Mouse (Mus musculus) embryonic facial prominence, embryonic 10.5 days (tissue): ENCODE measurements around the gene 4833420G17Rik. TPM values are rescaled to one million over a fixed set of nuclear protein-coding genes. Genes with fewer than 3 reads are reported as not detected.
"Not testable (repeated sequence)": the region's sequence is repeated elsewhere in the genome, so short reads cannot be mapped to it uniquely, and the experiment has no call there.

Experiments used
- DNase-seq: peaks from one replicate; pipeline ENCODE4 v3.0.0-alpha.2; 2017; ENCODE audit warnings: low spot score
- H3K27ac ChIP-seq: fragments of 300-500 bp; sonication (generic); replicated peaks from 2 replicates; pipeline ENCODE4 v1.5.1; 2016; ENCODE audit warnings: mild to moderate bottlenecking
- H3K27me3 ChIP-seq: fragments of 300-500 bp; sonication (generic); replicated peaks from 2 replicates; pipeline ENCODE4 v1.6.1; 2016; ENCODE audit warnings: low read depth, mild to moderate bottlenecking; ENCODE audit not compliant: poor library complexity, severe bottlenecking
- H3K36me3 ChIP-seq: fragments of 300-500 bp; sonication (generic); replicated peaks from 2 replicates; pipeline ENCODE4 v1.6.1; 2016; ENCODE audit warnings: mild to moderate bottlenecking, moderate library complexity
- H3K4me1 ChIP-seq: fragments of 300-500 bp; sonication (generic); 2 replicates; pipeline ENCODE4 v1.6.1; 2016
- H3K4me3 ChIP-seq: fragments of 300-500 bp; sonication (generic); 2 replicates; pipeline ENCODE4 v1.5.1; 2016; ENCODE audit warnings: mild to moderate bottlenecking, moderate library complexity
- H3K9me3 ChIP-seq: fragments of 300-500 bp; sonication (generic); 2 replicates; pipeline ENCODE4 v1.6.1; 2016; ENCODE audit warnings: mild to moderate bottlenecking
- WGBS: fragments of 180-500 bp; shearing (Covaris S2); methylation state at CpG from one replicate; pipeline ENCODE4 v1.1.7; 2016; 5-methylcytosine and 5-hydroxymethylcytosine counted together
- polyA plus RNA-seq: library from polyadenylated mRNA; unstranded; fragments of >200 nt; fragmentation: Nextera tagmentation; extraction: Ambion mirVana; gene quantifications from 2 replicates; pipeline ENCODE4 v1.2.1, GENCODE M21; 2016

The 4833420G17Rik gene
- polyA plus RNA-seq, 1 experiment from 2014 or later = 72.1 TPM

DNA sequence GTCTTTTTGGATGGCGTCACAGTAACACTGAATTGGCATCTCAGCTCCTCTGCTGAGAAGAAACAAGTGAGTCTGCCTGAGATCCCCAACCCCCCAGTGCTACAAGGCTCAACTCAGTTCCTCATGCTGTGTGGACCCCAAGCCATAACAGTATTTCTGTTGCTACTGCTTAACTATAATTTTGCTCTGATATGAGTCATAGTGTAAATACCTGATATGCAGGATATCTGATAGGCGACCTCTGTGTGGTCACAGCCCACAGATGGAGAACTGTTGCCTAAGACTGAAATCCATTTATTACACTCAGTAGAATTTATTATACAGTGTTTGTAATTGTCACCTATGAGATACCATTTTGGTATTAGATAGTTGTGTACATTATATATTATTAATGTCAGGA is 15.2 kb downstream of the 4833420G17Rik start:
- Histone ChIP-seq H3K27me3 (no peaks in the 10 kb centered on the region), H3K36me3 (peaks cover 99% of the 10 kb centered on the region), H3K4me1 (no peaks in the 10 kb centered on the region), H3K4me3 (no peak overlapping the region), H3K9me3 (no peaks in the 10 kb centered on the region), H3K27ac (no peak overlapping the region)
- 88% methylated on average over 2 of the region's 2 CpGs for WGBS
- DNase-seq = no peak

DNA sequence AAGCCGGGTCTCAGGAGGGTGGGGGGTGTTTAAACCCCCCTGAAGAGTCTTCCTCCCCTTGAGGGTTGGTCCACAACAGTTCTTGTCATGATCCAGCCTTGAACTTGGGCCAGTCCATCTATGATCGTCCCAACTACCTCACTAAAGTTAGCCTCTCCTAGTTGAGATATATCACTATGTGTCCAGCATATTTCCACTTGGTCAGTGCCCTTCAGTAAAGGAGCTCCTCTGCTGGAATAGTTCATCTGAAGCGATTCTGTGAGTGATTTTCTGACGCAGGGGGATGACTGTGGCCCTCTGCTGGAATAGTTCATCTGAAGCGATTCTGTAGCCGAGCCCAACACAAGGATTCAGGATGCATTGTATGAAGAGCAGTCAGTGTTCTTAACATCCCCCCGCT is 24.8 kb downstream of the 4833420G17Rik start:
- no peak overlapping the region for H3K27ac ChIP-seq
- peaks cover 18% of the 10 kb centered on the region for H3K9me3 ChIP-seq
- H3K4me3 ChIP-seq = no peak overlapping the region
- peak; percentile 13 for DNase-seq
- H3K4me1 ChIP-seq = no peaks in the 10 kb centered on the region
- H3K36me3 ChIP-seq = peaks cover 44% of the 10 kb centered on the region
- no peaks in the 10 kb centered on the region for H3K27me3 ChIP-seq
- WGBS = 67% methylated on average over 7 of the region's 7 CpGs

DNA sequence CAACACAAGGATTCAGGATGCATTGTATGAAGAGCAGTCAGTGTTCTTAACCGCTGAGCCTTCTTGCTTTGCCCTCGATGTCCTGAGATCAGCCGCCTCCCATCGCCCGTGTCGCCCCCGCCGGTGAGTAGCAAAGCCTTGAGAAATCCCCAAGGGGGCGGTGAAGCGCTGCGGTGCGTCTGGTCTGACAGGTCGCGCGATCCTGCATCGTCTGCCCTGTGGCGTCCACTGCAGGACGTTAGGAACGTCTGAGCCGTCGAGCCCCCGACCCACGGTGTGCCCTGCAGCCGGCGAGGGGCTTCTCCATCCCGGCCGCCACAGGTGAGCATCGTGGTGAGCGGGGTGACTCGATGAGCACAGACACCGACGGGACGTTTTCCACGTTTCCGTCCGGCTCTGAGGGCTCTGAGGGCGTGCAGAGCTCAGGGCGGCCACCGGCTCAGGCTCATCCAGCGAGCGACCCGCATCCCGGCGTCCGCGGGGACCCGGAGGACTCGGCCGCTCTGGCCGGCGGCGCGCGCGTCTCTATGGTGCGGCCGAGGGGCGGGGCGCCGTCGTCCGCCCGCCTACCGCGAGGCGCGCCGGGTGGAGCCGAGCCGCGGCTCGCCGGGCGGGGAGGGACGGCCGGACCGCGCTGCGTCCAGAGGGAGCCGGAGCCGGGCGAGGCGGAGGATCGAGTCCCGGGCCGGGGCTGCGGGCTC is 25.5 kb downstream of the 4833420G17Rik start, which contains the start of the genes Tmem267 and 3110070M22Rik:
Gene Tmem267, plus strand, starts transcription at position 160 of the 701 bp plus-strand sequence.
Gene 3110070M22Rik, minus strand, starts transcription at position 504 of the 701 bp plus-strand sequence.
- 77% methylated on average over 87 of the region's 87 CpGs for WGBS
- DNase-seq = peak; percentile 86
- H3K27ac ChIP-seq = no peak within 1 kb of the TSS
- H3K27me3 ChIP-seq = no peaks in the 10 kb centered on the region
- peaks cover 18% of the 10 kb centered on the region for H3K9me3 ChIP-seq
- peaks cover 38% of the 10 kb centered on the region for H3K36me3 ChIP-seq
- H3K4me1 ChIP-seq = no peaks in the 10 kb centered on the region
- no peak within 1 kb of the TSS for H3K4me3 ChIP-seq

DNA sequence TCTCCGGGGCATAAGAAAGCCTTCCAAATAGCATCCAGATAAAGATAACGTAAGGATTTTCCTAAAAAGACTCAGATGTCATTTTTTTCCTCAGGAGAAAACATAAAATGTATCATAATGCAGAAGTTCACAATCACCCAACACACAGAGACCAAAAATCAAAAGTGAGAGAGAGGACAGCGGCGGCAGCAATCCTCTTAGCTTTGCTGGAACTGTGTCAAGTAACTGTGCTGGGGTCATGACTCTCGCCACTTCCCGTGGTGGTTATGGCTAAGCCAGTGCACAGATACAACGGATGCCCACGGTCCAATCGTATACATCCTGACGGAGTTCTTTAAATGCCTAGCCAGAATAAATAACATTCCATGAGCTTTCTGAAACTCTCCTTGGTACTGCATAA is 29.5 kb downstream of the 4833420G17Rik start:
- H3K9me3 ChIP-seq = peaks cover 23% of the 10 kb centered on the region
- not testable (repeated sequence) for DNase-seq, H3K27ac ChIP-seq, H3K27me3 ChIP-seq, H3K4me3 ChIP-seq, H3K36me3 ChIP-seq, H3K4me1 ChIP-seq
- WGBS = 92% methylated on average over 10 of the region's 10 CpGs

DNA sequence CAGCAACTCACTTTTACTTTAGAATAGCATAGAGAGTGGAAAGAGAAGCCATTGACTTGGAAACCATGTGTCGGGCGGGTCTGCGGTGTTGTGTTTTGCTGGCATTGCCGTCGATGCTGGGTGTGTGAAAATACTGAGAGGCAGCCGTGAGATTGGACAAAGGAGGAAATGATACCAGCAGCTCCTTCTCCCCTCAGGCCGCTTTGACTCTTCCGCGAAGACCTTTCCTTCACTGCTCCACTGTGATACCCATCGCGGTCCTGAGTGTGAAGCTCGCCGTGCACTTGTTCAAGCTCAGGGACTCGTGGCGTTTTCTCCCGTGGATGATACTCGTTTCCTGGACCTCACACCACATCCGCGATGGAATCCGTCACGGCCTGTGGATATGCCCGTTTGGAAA is 32.4 kb downstream of the 4833420G17Rik start:
- H3K9me3 ChIP-seq = peaks cover 22% of the 10 kb centered on the region
- not testable (repeated sequence) for H3K4me1 ChIP-seq, H3K27ac ChIP-seq, DNase-seq, H3K36me3 ChIP-seq, H3K27me3 ChIP-seq, H3K4me3 ChIP-seq
- WGBS = 94% methylated on average over 13 of the region's 22 CpGs

Other genes starting within 250 kb of the 4833420G17Rik start
- 114 and 117 TPM in 2 replicates for gene Paip1, start 34.2 kb upstream of the 4833420G17Rik start, polyA plus RNA-seq
- 1.0 and 1.3 TPM in 2 replicates for gene Tmem267, start 25.3 kb downstream of the 4833420G17Rik start, polyA plus RNA-seq
- 0.86 and 1.3 TPM in 2 replicates for gene 3110070M22Rik, start 25.6 kb downstream of the 4833420G17Rik start, polyA plus RNA-seq
- 0.10 TPM in 1 of 2 replicates, not detected in the other for gene Ccl28, start 161.1 kb downstream of the 4833420G17Rik start, polyA plus RNA-seq
- gene Hmgcs1, start 227.6 kb downstream of the 4833420G17Rik start, polyA plus RNA-seq = 245 and 273 TPM in 2 replicates